Mouse (Mus musculus): Measurements from ENCODE around the gene Tomm34. TPM values are rescaled to one million over a fixed set of nuclear protein-coding genes. Genes with fewer than 3 reads are reported as not detected.
A peak's percentile ranks its signal among the peaks of the same experiment; 100 is the strongest.
"Not testable (repeated sequence)": the region's sequence is repeated elsewhere in the genome, so short reads cannot be mapped to it uniquely, and the experiment has no call there.

Tomm34 gene
- polyA plus RNA-seq, 1 experiment from 2014 or later: 20.5 TPM

GRCm38 (mm10) chr2:164073918-164074578, 3.1 kb upstream of the Tomm34 start:
- no peaks in the 10 kb centered on the region for H3K27me3 ChIP-seq (ENCODE audit: control insufficient read depth, insufficient read depth, low read length)
- TF ChIP-seq EP300 (optimal IDR thresholded peaks at IDR 0.05) (no peak), CTCF (IDR thresholded peaks at IDR 0.05; ENCODE audit: low read depth) (peak; percentile 94)
- H3K4me1 ChIP-seq (replicated peaks; ENCODE audit: control insufficient read depth, insufficient read depth): peaks cover 3% of the 10 kb centered on the region; the same call in 1 of the 2 replicates
- H3K36me3 ChIP-seq (ENCODE audit: control insufficient read depth, insufficient read depth, low read length): no peaks in the 10 kb centered on the region
- H3K4me2 ChIP-seq (replicated peaks; ENCODE audit: low read depth): peak overlapping the region; percentile 81
- DNase-seq (ENCODE audit: low spot score) (peak; percentile 99), ATAC-seq (ENCODE audit: low FRiP score, low TSS enrichment) (peak; percentile 90)
- H3K9ac ChIP-seq (ENCODE audit: low read length): peak overlapping the region; percentile 82
- WGBS: under 1% methylated on average over 48 of the region's 48 CpGs
- H3K4me3 ChIP-seq (ENCODE audit: low read depth, low read length): peak overlapping the region; percentile 87
- H3K27ac ChIP-seq (replicated peaks): peak overlapping the region; percentile 63
- H3K9me3 ChIP-seq (ENCODE audit: control insufficient read depth, low read length): no peaks in the 10 kb centered on the region

GRCm38 (mm10) chr2:164073120-164073519, 2.2 kb upstream of the Tomm34 start:
- no peak overlapping the region for H3K9ac ChIP-seq (ENCODE audit: low read length)
- TF ChIP-seq EP300 (optimal IDR thresholded peaks at IDR 0.05): no peak
- no peaks in the 10 kb centered on the region for H3K9me3 ChIP-seq (ENCODE audit: control insufficient read depth, low read length)
- no peak overlapping the region for H3K27ac ChIP-seq (replicated peaks)
- H3K27me3 ChIP-seq (ENCODE audit: control insufficient read depth, insufficient read depth, low read length): no peaks in the 10 kb centered on the region
- 80% methylated on average over 7 of the region's 7 CpGs for WGBS
- no peak overlapping the region for H3K4me2 ChIP-seq (replicated peaks; ENCODE audit: low read depth)
- no peaks in the 10 kb centered on the region for H3K36me3 ChIP-seq (ENCODE audit: control insufficient read depth, insufficient read depth, low read length)
- peaks cover 3% of the 10 kb centered on the region; the same call in 1 of the 2 replicates for H3K4me1 ChIP-seq (replicated peaks; ENCODE audit: control insufficient read depth, insufficient read depth)
- no peak for ATAC-seq (ENCODE audit: low FRiP score, low TSS enrichment)
- no peak overlapping the region for H3K4me3 ChIP-seq (ENCODE audit: low read depth, low read length)
- DNase-seq (ENCODE audit: low spot score): no peak

GRCm38 (mm10) chr2:164072109-164072508, 1.1 kb upstream of the Tomm34 start:
- ATAC-seq (ENCODE audit: low FRiP score, low TSS enrichment): no peak
- H3K27ac ChIP-seq (replicated peaks): no peak overlapping the region
- no peak overlapping the region for H3K9ac ChIP-seq (ENCODE audit: low read length)
- H3K36me3 ChIP-seq (ENCODE audit: control insufficient read depth, insufficient read depth, low read length): peaks cover under 1% of the 10 kb centered on the region; the same call in 1 of the 2 replicates
- DNase-seq (ENCODE audit: low spot score): no peak
- no peaks in the 10 kb centered on the region for H3K27me3 ChIP-seq (ENCODE audit: control insufficient read depth, insufficient read depth, low read length)
- 87% methylated on average over 2 of the region's 2 CpGs for WGBS
- H3K4me3 ChIP-seq (ENCODE audit: low read depth, low read length): no peak overlapping the region
- no peaks in the 10 kb centered on the region for H3K9me3 ChIP-seq (ENCODE audit: control insufficient read depth, low read length)
- no peak overlapping the region for H3K4me2 ChIP-seq (replicated peaks; ENCODE audit: low read depth)
- no peak for TF ChIP-seq CTCF (IDR thresholded peaks at IDR 0.05; ENCODE audit: low read depth)
- TF ChIP-seq EP300 (optimal IDR thresholded peaks at IDR 0.05): no peak
- H3K4me1 ChIP-seq (replicated peaks; ENCODE audit: control insufficient read depth, insufficient read depth): peaks cover 3% of the 10 kb centered on the region; the same call in 1 of the 2 replicates

- Histone ChIP-seq H3K4me3 (ENCODE audit: low read depth, low read length) (peak overlapping the region; percentile 91; the same call in 1 of the 2 replicates), H3K27ac (replicated peaks) (peak overlapping the region; percentile 89), H3K4me2 (replicated peaks; ENCODE audit: low read depth) (peak overlapping the region; percentile 91; the same call in 1 of the 2 replicates)
- not testable (repeated sequence) for H3K9ac ChIP-seq (ENCODE audit: low read length); DNase-seq (ENCODE audit: low spot score); H3K4me1 ChIP-seq (replicated peaks; ENCODE audit: control insufficient read depth, insufficient read depth); H3K27me3 ChIP-seq (ENCODE audit: control insufficient read depth, insufficient read depth, low read length); H3K36me3 ChIP-seq (ENCODE audit: control insufficient read depth, insufficient read depth, low read length); ATAC-seq (ENCODE audit: low FRiP score, low TSS enrichment); H3K9me3 ChIP-seq (ENCODE audit: control insufficient read depth, low read length)
- WGBS: 76% methylated on average over 11 of the region's 11 CpGs
These were observed 460 bp upstream of the Tomm34 start for GRCm38 (mm10) chr2:164071437-164071820.

- Histone ChIP-seq H3K4me1 (replicated peaks; ENCODE audit: control insufficient read depth, insufficient read depth) (peaks cover 3% of the 10 kb centered on the region; the same call in 1 of the 2 replicates), H3K27ac (replicated peaks) (peak within 1 kb of the TSS; percentile 89), H3K4me2 (replicated peaks; ENCODE audit: low read depth) (peak within 1 kb of the TSS; percentile 91), H3K27me3 (ENCODE audit: control insufficient read depth, insufficient read depth, low read length) (no peaks in the 10 kb centered on the region), H3K36me3 (ENCODE audit: control insufficient read depth, insufficient read depth, low read length) (peaks cover 5% of the 10 kb centered on the region; the same call in 1 of the 2 replicates), H3K9ac (ENCODE audit: low read length) (peak within 1 kb of the TSS; percentile 87), H3K4me3 (ENCODE audit: low read depth, low read length) (peak within 1 kb of the TSS; percentile 91), H3K9me3 (ENCODE audit: control insufficient read depth, low read length) (no peaks in the 10 kb centered on the region)
- ATAC-seq (ENCODE audit: low FRiP score, low TSS enrichment): peak; percentile 17
- under 1% methylated on average over 45 of the region's 45 CpGs for WGBS
- no peak for DNase-seq (ENCODE audit: low spot score)
- TF ChIP-seq CTCF (IDR thresholded peaks at IDR 0.05; ENCODE audit: low read depth) (no peak), EP300 (optimal IDR thresholded peaks at IDR 0.05) (no peak)
These were observed 716 bp downstream of the Tomm34 start, which contains the start of gene Stk4 for GRCm38 (mm10) chr2:164070142-164070764. Stk4 (plus strand) TSS chr2:164070322.

All from stomach, postnatal 0 days (tissue).